Mouse (Mus musculus) MEL (cell line): ENCODE measurements around the gene Adam11. TPM values are rescaled to one million over a fixed set of nuclear protein-coding genes. Genes with fewer than 3 reads are reported as not detected.

Experiments
- DNase-seq: peaks from one replicate; pipeline ENCODE4 v3.0.0; 2011; ENCODE audit warnings: low read depth, low spot score
- H3K27ac ChIP-seq: 2 replicates; pipeline ENCODE4 v1.5.1; 2012; ENCODE audit warnings: low read depth, mild to moderate bottlenecking, control low read depth, low read length, moderate library complexity; ENCODE audit not compliant: control insufficient read depth
- H3K27me3 ChIP-seq, 2 experiments: fragments of 150-350 bp in 1 of 2; sonication (generic) in 1 of 2; 2 replicates each; pipeline ENCODE4 v1.6.1; 2012; ENCODE audit warnings: low read length in 2 of 2, mild to moderate bottlenecking in 2 of 2, improper control_type of control experiment in 1 of 2, moderate library complexity in 1 of 2; ENCODE audit not compliant: insufficient read depth in 2 of 2, control insufficient read depth in 1 of 2
- H3K36me3 ChIP-seq, 2 experiments: 2 replicates each; pipeline ENCODE4 v1.6.1; 2012 to 2014; ENCODE audit warnings: low read length in 2 of 2, improper control_type of control experiment in 1 of 2, inconsistent platforms in 1 of 2, mild to moderate bottlenecking in 1 of 2; ENCODE audit not compliant: insufficient read depth in 2 of 2, control insufficient read depth in 1 of 2
- H3K4me1 ChIP-seq, 2 experiments: fragments of 150-350 bp in 1 of 2; sonication (generic) in 1 of 2; 2 replicates each; pipeline ENCODE4 v1.6.1; 2012; ENCODE audit warnings: low read length in 2 of 2, improper control_type of control experiment in 1 of 2, mild to moderate bottlenecking in 1 of 2; ENCODE audit not compliant: insufficient read depth in 2 of 2, control insufficient read depth in 1 of 2
- H3K4me3 ChIP-seq, 2 experiments: fragments of 150-350 bp in 1 of 2; sonication (generic) in 1 of 2; 2 replicates each; pipeline ENCODE4 v1.5.1; 2012; ENCODE audit warnings: low read depth in 2 of 2, low read length in 2 of 2, mild to moderate bottlenecking in 2 of 2, moderate library complexity in 2 of 2, control low read depth in 1 of 2, improper control_type of control experiment in 1 of 2; ENCODE audit not compliant: control insufficient read depth in 1 of 2, insufficient read depth in 1 of 2
- H3K79me2 ChIP-seq: 2 replicates; pipeline ENCODE4 v1.6.1; 2012; ENCODE audit warnings: mild to moderate bottlenecking, low read length, moderate library complexity; ENCODE audit not compliant: control insufficient read depth, poor library complexity, insufficient read depth
- H3K9ac ChIP-seq: 2 replicates; pipeline ENCODE4 v1.6.1; 2012; ENCODE audit warnings: low read depth, mild to moderate bottlenecking, control low read depth, low read length, moderate library complexity; ENCODE audit not compliant: control insufficient read depth, poor library complexity, severe bottlenecking
- H3K9me3 ChIP-seq: fragments of 150-350 bp; sonication (generic); replicated peaks from 2 replicates; pipeline ENCODE4 v1.6.1; 2012; ENCODE audit warnings: mild to moderate bottlenecking, low read length, improper control_type of control experiment, moderate library complexity; ENCODE audit not compliant: insufficient read depth
- BHLHE40 ChIP-seq: IDR thresholded peaks from 2 replicates; pipeline ENCODE4 v1.6.1; 2012; ENCODE audit warnings: low read depth, mild to moderate bottlenecking, inconsistent platforms, low read length, improper control_type of control experiment, borderline replicate concordance
- CTCF ChIP-seq, 3 experiments: IDR thresholded peaks in 2 of 3; conservative IDR thresholded peaks in 1 of 3; 2 replicates each; pipeline ENCODE4 v1.5.1; 2011 to 2012; ENCODE audit warnings: low read length in 3 of 3, low read depth in 2 of 3, mild to moderate bottlenecking in 2 of 3, improper control_type of control experiment in 1 of 3, inconsistent platforms in 1 of 3, mixed read lengths in 1 of 3, moderate library complexity in 1 of 3; ENCODE audit not compliant: control insufficient read depth in 1 of 3, insufficient read depth in 1 of 3, poor library complexity in 1 of 3, severe bottlenecking in 1 of 3
- ELF1 ChIP-seq: IDR thresholded peaks from 2 replicates; pipeline ENCODE4 v1.6.1; 2014; ENCODE audit warnings: low read depth, mild to moderate bottlenecking, inconsistent platforms, low read length, improper control_type of control experiment, moderate library complexity
- EP300 ChIP-seq, 2 experiments: IDR thresholded peaks; 2 replicates each; pipeline ENCODE4 v1.6.1; 2011; ENCODE audit warnings: improper control_type of control experiment in 2 of 2, low read length in 2 of 2, low read depth in 1 of 2, mild to moderate bottlenecking in 1 of 2
- ETS1 ChIP-seq: IDR thresholded peaks from 2 replicates; pipeline ENCODE4 v1.6.1; 2012; ENCODE audit warnings: low read depth, mild to moderate bottlenecking, inconsistent platforms, low read length, improper control_type of control experiment, moderate library complexity
- GABPA ChIP-seq: IDR thresholded peaks from 2 replicates; pipeline ENCODE4 v1.6.1; 2012; ENCODE audit warnings: low read depth, mild to moderate bottlenecking, inconsistent platforms, low read length, improper control_type of control experiment, moderate library complexity
- GATA1 ChIP-seq: IDR thresholded peaks from 2 replicates; pipeline ENCODE4 v1.6.1; 2011; ENCODE audit warnings: low read depth, low read length, improper control_type of control experiment
- HCFC1 ChIP-seq: IDR thresholded peaks from 2 replicates; pipeline ENCODE4 v1.6.1; 2012; ENCODE audit warnings: low read depth, mild to moderate bottlenecking, inconsistent platforms, low read length, improper control_type of control experiment, moderate library complexity
- JUND ChIP-seq: IDR thresholded peaks from 2 replicates; pipeline ENCODE4 v1.6.1; 2011; ENCODE audit warnings: low read depth, mild to moderate bottlenecking, improper control_type of control experiment, low read length
- KAT2A ChIP-seq: conservative IDR thresholded peaks from 2 replicates; pipeline ENCODE4 v1.6.1; 2012; ENCODE audit warnings: low read depth, low read length, improper control_type of control experiment, inconsistent platforms
- MAFK ChIP-seq: IDR thresholded peaks from 2 replicates; pipeline ENCODE4 v1.6.1; 2011; ENCODE audit warnings: low read depth, mild to moderate bottlenecking, low read length, improper control_type of control experiment, borderline replicate concordance
- MAX ChIP-seq: IDR thresholded peaks from 2 replicates; pipeline ENCODE4 v1.6.1; 2011; ENCODE audit warnings: low read length, improper control_type of control experiment
- MAZ ChIP-seq: IDR thresholded peaks from 2 replicates; pipeline ENCODE4 v1.6.1; 2012; ENCODE audit warnings: low read depth, mild to moderate bottlenecking, inconsistent platforms, low read length, improper control_type of control experiment
- MYB ChIP-seq: IDR thresholded peaks from 2 replicates; pipeline ENCODE4 v1.6.1; 2011; ENCODE audit warnings: mild to moderate bottlenecking, low read depth, low read length, improper control_type of control experiment
- MYC ChIP-seq: IDR thresholded peaks from 2 replicates; pipeline ENCODE4 v1.6.1; 2011; ENCODE audit warnings: low read depth, mild to moderate bottlenecking, low read length, improper control_type of control experiment, moderate library complexity
- NRF1 ChIP-seq: IDR thresholded peaks from 2 replicates; pipeline ENCODE4 v1.6.1; 2014; ENCODE audit warnings: low read depth, mild to moderate bottlenecking, inconsistent platforms, low read length, improper control_type of control experiment, moderate library complexity; ENCODE audit not compliant: poor library complexity, insufficient read depth, severe bottlenecking
- POLR2A ChIP-seq, 2 experiments: IDR thresholded peaks; 2 replicates each; pipeline ENCODE4 v1.6.1; 2011 to 2012; ENCODE audit warnings: low read length in 2 of 2, mild to moderate bottlenecking in 2 of 2, control low read depth in 1 of 2, improper control_type of control experiment in 1 of 2, low read depth in 1 of 2, moderate library complexity in 1 of 2; ENCODE audit not compliant: control insufficient read depth in 1 of 2, insufficient read depth in 1 of 2, poor library complexity in 1 of 2
- RAD21 ChIP-seq: IDR thresholded peaks from 2 replicates; pipeline ENCODE4 v1.6.1; 2011; ENCODE audit warnings: mild to moderate bottlenecking, low read depth, low read length, improper control_type of control experiment
- RCOR1 ChIP-seq: IDR thresholded peaks from 2 replicates; pipeline ENCODE4 v1.6.1; 2012; ENCODE audit warnings: low read depth, mild to moderate bottlenecking, inconsistent platforms, low read length, improper control_type of control experiment
- SIN3A ChIP-seq: IDR thresholded peaks from 2 replicates; pipeline ENCODE4 v1.6.1; 2012; ENCODE audit warnings: low read length, improper control_type of control experiment, inconsistent platforms
- TAL1 ChIP-seq: IDR thresholded peaks from 2 replicates; pipeline ENCODE4 v1.6.1; 2012; ENCODE audit warnings: mild to moderate bottlenecking, inconsistent platforms, low read length, moderate library complexity, mixed read lengths
- TBP ChIP-seq: IDR thresholded peaks from 2 replicates; pipeline ENCODE4 v1.8.0; 2011; ENCODE audit warnings: low read depth, low read length, improper control_type of control experiment
- TCF12 ChIP-seq: IDR thresholded peaks from 2 replicates; pipeline ENCODE4 v1.6.1; 2014; ENCODE audit warnings: low read depth, mild to moderate bottlenecking, inconsistent platforms, low read length, improper control_type of control experiment, moderate library complexity
- UBTF ChIP-seq: IDR thresholded peaks from 2 replicates; pipeline ENCODE4 v1.6.1; 2012; ENCODE audit warnings: low read depth, mild to moderate bottlenecking, inconsistent platforms, low read length, improper control_type of control experiment, moderate library complexity, borderline replicate concordance; ENCODE audit not compliant: insufficient read depth
- USF1 ChIP-seq: IDR thresholded peaks from 2 replicates; pipeline ENCODE4 v1.6.1; 2014; ENCODE audit warnings: low read depth, mild to moderate bottlenecking, inconsistent platforms, low read length, improper control_type of control experiment, moderate library complexity
- USF2 ChIP-seq, 2 experiments: IDR thresholded peaks; 2 replicates each; pipeline ENCODE4 v1.6.1; 2011 to 2012; ENCODE audit warnings: improper control_type of control experiment in 2 of 2, low read length in 2 of 2, borderline replicate concordance in 1 of 2, inconsistent platforms in 1 of 2, low read depth in 1 of 2, mild to moderate bottlenecking in 1 of 2; ENCODE audit not compliant: insufficient read depth in 1 of 2
- ZC3H11A ChIP-seq: IDR thresholded peaks from 2 replicates; pipeline ENCODE4 v1.6.1; 2012; ENCODE audit warnings: low read depth, mild to moderate bottlenecking, inconsistent platforms, low read length, improper control_type of control experiment
- ZKSCAN1 ChIP-seq: IDR thresholded peaks from 2 replicates; pipeline ENCODE4 v1.6.1; 2012; ENCODE audit warnings: low read depth, mild to moderate bottlenecking, inconsistent platforms, low read length, improper control_type of control experiment, moderate library complexity
- ZMIZ1 ChIP-seq: IDR thresholded peaks from 2 replicates; pipeline ENCODE4 v1.6.1; 2012; ENCODE audit warnings: low read depth, mild to moderate bottlenecking, inconsistent platforms, low read length, improper control_type of control experiment, moderate library complexity
- ZNF384 ChIP-seq: IDR thresholded peaks from 2 replicates; pipeline ENCODE4 v1.6.1; 2012; ENCODE audit warnings: low read depth, mild to moderate bottlenecking, inconsistent platforms, low read length, improper control_type of control experiment
- polyA plus RNA-seq, 2 experiments: library from polyadenylated mRNA; stranded (reverse) in 1 of 2; unstranded in 1 of 2; fragments of >175 nt in 1 of 2; fragments of >200 nt in 1 of 2; gene quantifications; 2 replicates each; pipeline versions ENCODE4 v1.2.1 to v1.2.4; 2012; ENCODE audit warnings: low replicate concordance in 2 of 2, low read depth in 1 of 2; ENCODE audit not compliant: insufficient read length in 2 of 2, insufficient read depth in 1 of 2, missing spikeins in 1 of 2
- total RNA-seq: library from RNA; depleted of rRNA; stranded (reverse); fragments of 300-350 nt; gene quantifications from 2 replicates; pipeline ENCODE4 v1.2.3, GENCODE M21; 2012

Gene Adam11
- total and polyA plus RNA-seq, 3 experiments: 0.08 to 0.36 TPM; not detected in 1

GRCm38 (mm10) chr11:102780271-102780985, 19.2 kb downstream of the Adam11 start:
- no peaks in the 10 kb centered on the region for H3K79me2 ChIP-seq
- peak; percentile 16 for DNase-seq
- H3K27me3 ChIP-seq: peaks cover 6 to 14% of the 10 kb centered on the region in 2 experiments
- H3K27ac ChIP-seq: no peak overlapping the region
- H3K9ac ChIP-seq: 0 out of 2 replicates have a peak overlapping the region, but pooled peaks have one; percentile 12
- no peaks in the 10 kb centered on the region for H3K36me3 ChIP-seq
- no peak overlapping the region for H3K4me3 ChIP-seq
- H3K4me1 ChIP-seq: peaks cover 0 to 8% of the 10 kb centered on the region in 2 experiments; a peak in 2 of 4 replicates
- H3K9me3 ChIP-seq: no peaks in the 10 kb centered on the region
- TF ChIP-seq JUND: no peak
- TF ChIP-seq TAL1: no peak
- TF ChIP-seq USF2 (IDR thresholded peaks at IDR 0.05; ENCODE audit: borderline replicate concordance in 1 of 2, insufficient read depth in 1 of 2, low read depth in 1 of 2, low read length in 2 of 2): no peak
- no peak for TF ChIP-seq RAD21
- TF ChIP-seq SIN3A: no peak
- TF ChIP-seq MAZ: no peak
- no peak for TF ChIP-seq GABPA
- TF ChIP-seq TBP: no peak
- TF ChIP-seq MAFK: no peak
- TF ChIP-seq MYB: no peak
- no peak for TF ChIP-seq NRF1
- TF ChIP-seq ZMIZ1: no peak
- TF ChIP-seq MAX: no peak
- no peak for TF ChIP-seq CTCF (IDR thresholded peaks at IDR 0.05 in 2 of 3, conservative IDR thresholded peaks at IDR 0.05 in 1 of 3; ENCODE audit: control insufficient read depth in 1 of 3, insufficient read depth in 1 of 3, low read depth in 2 of 3, low read length in 3 of 3, poor library complexity in 1 of 3, severe bottlenecking in 1 of 3)
- TF ChIP-seq ZC3H11A: no peak
- no peak for TF ChIP-seq ELF1
- TF ChIP-seq TCF12: no peak
- TF ChIP-seq ZKSCAN1: no peak
- no peak for TF ChIP-seq EP300 (IDR thresholded peaks at IDR 0.05; ENCODE audit: low read depth in 1 of 2, low read length in 2 of 2)

- H3K4me3 ChIP-seq: no peak overlapping the region
- DNase-seq: no peak
- no peaks in the 10 kb centered on the region for H3K9me3 ChIP-seq
- no peaks in the 10 kb centered on the region for H3K36me3 ChIP-seq
- H3K27me3 ChIP-seq: peaks cover 6 to 14% of the 10 kb centered on the region in 2 experiments
- H3K27ac ChIP-seq: no peak overlapping the region
- no peak overlapping the region for H3K9ac ChIP-seq
- no peaks in the 10 kb centered on the region for H3K79me2 ChIP-seq
- peaks cover 0 to 8% of the 10 kb centered on the region in 2 experiments; a peak in 2 of 4 replicates for H3K4me1 ChIP-seq
- TF ChIP-seq UBTF (no peak), CTCF (IDR thresholded peaks at IDR 0.05 in 2 of 3, conservative IDR thresholded peaks at IDR 0.05 in 1 of 3; ENCODE audit: control insufficient read depth in 1 of 3, insufficient read depth in 1 of 3, low read depth in 2 of 3, low read length in 3 of 3, poor library complexity in 1 of 3, severe bottlenecking in 1 of 3) (no peak), ELF1 (no peak), ZMIZ1 (no peak), JUND (no peak), MAFK (no peak), BHLHE40 (no peak), HCFC1 (no peak), USF1 (no peak), ZNF384 (no peak), ETS1 (no peak), POLR2A (IDR thresholded peaks at IDR 0.05; ENCODE audit: control insufficient read depth in 1 of 2, insufficient read depth in 1 of 2, low read depth in 1 of 2, low read length in 2 of 2, poor library complexity in 1 of 2) (no peak), KAT2A (no peak), MYC (no peak), RCOR1 (no peak), TCF12 (no peak), GATA1 (no peak), NRF1 (no peak)
Observed at GRCm38 (mm10) chr11:102780986-102781351, 19.7 kb downstream of the Adam11 start.
